Mouse (Mus musculus) heart, adult 11 months (tissue): ENCODE measurements at regions not wholly inside any gene's neighbourhood (a gene's known extent, or its start where the extent isn't known, plus 50 kb on each side); places are given as distances from the start of the nearest gene placed in this dataset.

Source experiments
- DNase-seq: peaks from one replicate; pipeline ENCODE4 v3.0.0; 2022

DNA sequence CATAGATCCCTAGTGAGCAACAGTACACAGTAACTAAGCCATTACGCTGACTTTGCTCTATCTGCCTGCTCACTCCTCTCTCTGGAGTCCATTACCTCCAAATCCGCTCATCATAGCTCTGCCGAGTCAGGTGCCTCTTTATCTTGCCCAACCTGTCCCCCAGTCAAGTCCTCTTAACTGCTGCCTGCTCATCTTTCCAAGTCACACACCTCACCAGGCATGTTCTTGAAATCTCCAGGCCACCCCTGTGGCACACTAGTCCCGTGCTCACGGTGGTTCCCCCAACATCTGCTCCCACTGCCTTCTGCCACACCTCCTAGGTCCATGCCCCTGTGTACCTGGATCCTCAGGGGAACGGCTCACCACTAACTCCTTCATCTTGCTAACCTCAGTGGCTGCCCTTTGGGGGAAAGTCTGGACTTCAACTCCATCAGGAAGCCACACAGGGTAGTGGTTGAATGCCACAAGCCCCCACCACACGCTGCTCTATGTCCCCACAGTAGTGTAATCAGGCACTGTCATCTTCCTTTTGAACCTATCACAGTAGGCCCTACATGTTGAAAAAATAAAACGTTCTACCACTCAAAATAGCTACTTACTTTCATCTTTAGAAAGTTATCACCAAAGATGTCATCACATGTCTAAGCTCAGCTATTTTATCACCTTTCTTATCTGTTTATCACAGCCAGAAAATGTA lies 126.3 kb upstream of the Klf14 start:
- DNase-seq = no peak

DNA sequence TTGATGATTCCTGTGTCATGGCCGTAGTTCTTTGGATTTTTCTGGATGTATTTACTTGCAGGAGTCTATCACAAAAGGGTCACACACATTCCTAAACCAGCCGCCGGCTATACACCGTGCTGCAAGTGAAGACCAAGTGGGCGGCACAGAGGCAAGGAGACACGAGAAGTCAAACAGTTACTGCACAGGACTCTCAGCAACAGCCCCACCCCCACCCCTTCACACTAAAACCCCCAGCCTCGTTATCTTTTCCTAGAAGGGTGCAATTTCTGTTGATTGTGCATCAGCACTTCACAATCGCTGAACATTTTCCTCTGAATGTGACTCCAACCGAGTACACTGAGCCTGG lies 126.9 kb upstream of the Klf14 start:
- no peak for DNase-seq

DNA sequence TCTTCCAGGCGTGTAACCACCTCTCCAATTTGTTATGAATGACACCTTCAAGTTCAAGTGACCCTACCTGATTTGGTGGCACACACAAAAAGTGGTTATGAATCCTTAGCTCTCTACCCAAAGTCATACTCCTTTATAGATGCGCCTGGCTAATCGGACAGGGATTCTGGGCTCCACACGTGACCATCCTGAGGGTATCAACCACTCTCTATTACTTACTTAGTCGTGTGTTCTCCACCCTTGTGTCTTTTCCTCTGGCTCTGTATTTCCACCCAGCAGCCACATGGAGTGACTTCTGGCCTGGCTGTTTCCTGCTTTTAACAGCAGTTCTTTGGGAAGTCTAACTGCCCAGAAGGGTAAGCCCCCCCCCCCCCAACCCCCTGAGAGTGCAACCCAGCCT lies 127.4 kb upstream of the Klf14 start:
- DNase-seq = no peak

DNA sequence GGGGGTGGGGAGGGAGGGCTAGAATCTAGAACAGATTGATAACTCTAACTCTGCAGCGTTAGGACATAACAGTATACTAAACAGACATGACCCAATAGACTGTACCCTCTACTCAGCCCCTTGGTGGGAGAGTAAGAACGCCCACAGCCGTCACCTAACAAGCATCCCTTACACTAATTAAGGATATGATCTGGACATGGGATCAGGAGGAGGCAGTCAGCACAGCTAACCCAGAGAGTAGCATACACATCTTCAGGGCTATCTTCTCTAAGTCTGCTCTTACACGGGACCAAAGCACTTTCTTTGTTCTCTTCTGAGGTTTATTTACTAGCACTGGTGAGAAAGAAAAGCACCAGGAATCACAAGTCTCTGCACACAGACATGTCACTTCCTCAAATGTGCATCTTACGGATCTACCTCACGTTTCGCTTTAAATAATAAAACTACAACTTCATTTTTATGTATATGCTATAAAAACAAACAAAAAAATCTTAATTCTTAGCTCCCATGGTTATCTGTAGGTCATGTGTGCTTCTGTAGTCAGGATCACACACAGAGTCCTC lies 128.0 kb upstream of the Klf14 start:
- DNase-seq = no peak

DNA sequence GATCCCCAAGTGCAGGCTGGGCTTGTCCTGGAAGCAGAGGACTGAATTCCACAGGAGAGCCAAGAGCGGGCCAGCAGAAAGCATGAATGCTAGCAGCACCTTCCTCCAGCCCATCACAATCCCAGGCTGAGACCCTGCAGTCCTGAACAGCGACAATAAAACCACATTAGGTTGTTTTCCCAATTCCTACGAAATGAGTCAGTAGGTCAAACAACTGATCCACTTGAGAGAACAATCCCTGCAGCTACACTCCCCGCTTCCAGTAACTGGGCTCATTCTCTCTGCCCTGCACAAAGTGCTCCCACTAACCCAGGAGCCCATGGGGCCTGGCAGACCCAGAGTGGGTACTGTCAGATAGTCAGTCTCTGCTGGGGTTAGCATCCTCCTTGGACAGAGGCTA lies 128.6 kb upstream of the Klf14 start:
- no peak for DNase-seq

DNA sequence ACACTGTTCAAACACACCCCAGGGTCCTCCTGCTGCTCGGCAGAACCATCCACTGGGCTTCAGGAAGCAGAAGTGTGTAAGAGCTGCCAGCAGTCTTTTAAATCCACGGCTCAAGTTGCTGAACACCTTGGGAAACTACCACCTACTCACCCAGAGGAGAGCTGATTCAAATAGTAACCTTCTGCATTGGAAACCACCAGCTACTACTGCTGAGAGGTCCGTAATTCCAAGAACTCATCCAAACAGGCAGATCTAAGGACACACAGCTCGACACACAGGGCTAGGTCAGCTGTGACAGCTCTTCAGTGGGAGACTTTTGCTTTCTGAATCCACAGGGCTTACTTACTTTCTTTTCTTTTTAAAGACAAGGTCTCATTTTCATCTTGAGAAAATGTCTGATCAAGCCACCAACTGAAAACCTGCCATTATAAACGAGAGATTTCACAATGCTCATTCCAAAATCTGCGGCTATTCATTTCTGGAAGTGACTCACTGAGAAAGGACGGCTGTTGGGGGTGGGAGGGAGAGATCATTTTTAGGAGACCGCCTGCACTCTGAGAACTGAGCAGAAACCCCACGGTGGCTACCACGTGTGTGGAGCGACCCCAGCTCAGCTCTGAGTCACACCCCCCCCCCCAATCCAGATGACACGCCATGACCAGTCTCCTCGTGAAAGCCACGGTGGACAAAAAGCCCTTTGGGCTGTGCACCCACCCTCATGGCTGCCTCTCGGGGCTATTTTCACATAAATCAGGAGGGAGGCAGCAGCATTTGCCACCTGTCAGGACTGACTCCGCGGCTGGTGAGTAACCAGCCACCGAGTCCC lies 129.5 kb upstream of the Klf14 start:
- DNase-seq = peak; percentile 95

DNA sequence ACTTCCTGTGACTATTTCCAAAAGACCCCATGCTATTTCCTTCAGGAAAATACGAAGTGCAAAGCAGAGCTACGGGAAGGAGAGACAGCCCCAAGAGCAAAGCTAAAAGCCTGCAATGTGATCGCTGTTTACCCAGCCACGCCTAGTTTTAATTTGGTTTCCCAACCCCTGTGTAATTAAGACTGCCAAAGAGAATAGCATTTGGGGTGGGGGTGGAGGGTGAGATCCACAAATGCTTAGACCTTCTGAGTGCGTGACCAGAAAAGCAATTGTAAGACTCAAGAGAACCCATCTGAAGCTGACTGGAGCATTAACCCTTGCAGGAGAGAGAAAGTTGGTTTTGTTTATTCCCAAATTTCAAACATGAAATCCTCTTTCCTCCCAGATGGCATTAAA lies 130.1 kb upstream of the Klf14 start:
- no peak for DNase-seq

DNA sequence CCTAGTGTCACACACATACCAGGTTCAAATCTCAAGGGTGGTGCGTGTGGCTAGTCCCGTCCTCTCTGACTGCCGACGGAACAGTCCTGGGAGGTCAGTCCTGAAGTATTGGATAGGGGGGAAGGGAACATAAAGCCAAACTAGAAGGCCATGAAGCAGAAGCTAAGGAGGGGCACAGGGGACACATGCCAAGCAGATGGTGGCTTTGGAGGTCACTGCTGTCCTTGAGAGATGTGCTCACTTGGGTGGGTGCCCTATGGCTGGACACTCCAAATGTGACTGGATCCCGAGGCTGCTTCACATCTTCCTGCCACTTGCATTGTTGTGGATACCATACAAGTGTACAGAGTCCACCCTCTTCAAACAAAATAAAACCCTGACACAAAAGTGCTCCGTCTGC lies 131.4 kb upstream of the Klf14 start:
- no peak for DNase-seq

DNA sequence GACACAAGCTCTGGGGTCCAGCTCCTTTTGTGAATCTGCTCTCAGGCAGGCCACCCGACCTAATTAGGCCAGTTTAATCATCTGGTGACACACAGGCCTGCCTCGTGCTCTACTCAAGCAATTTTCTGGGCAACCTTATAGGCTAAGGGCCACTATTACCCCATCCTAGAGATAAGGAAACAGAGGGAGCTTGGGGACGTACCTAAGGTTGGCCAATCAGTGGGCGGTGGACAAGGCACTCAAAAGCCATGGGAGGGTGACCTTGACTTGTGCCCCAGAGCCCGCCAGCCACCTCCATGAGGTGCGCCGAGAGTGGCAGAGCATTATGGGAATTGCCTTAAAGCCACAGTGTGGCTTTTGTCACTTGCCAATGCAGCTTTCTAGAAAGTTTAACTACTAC lies 131.9 kb upstream of the Klf14 start:
- DNase-seq = no peak

DNA sequence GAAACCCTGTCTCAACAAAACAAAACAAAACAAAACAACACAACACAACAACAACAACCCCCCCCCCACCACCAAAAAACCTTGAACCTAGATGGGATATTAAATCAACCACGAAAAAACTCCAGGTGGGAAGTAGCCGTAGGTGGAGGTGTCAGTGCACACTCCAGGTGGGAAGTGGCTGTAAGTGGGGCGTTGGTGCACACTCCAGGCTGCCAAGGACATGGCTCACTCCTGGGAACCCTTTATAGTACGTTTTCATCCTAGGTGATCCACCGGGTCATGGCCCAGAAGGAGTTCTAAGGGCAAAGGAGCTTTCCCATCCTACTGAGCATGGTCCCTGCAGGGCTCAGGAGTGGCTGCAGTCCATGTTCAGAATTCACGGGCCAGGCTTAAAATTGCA lies 133.4 kb upstream of the Klf14 start:
- DNase-seq = no peak

DNA sequence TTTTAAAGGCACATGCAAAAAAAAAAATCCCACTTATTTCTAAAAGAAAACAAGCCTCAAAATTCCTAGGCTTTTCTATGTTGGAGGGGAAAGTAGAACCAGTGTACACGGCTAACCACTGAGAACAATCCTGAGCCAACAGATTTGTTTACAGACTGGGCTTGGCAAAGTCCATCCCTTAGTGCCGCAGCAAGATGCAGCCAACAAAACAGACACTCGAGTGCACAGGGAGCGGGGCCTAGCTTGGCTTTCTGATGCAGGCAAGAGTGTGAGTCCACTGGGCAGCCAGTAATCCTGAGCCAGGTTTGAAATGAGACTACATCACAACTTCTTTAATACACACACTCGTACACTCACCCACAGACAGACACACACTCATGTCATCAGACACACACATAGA lies 133.9 kb upstream of the Klf14 start:
- peak; percentile 94 for DNase-seq

DNA sequence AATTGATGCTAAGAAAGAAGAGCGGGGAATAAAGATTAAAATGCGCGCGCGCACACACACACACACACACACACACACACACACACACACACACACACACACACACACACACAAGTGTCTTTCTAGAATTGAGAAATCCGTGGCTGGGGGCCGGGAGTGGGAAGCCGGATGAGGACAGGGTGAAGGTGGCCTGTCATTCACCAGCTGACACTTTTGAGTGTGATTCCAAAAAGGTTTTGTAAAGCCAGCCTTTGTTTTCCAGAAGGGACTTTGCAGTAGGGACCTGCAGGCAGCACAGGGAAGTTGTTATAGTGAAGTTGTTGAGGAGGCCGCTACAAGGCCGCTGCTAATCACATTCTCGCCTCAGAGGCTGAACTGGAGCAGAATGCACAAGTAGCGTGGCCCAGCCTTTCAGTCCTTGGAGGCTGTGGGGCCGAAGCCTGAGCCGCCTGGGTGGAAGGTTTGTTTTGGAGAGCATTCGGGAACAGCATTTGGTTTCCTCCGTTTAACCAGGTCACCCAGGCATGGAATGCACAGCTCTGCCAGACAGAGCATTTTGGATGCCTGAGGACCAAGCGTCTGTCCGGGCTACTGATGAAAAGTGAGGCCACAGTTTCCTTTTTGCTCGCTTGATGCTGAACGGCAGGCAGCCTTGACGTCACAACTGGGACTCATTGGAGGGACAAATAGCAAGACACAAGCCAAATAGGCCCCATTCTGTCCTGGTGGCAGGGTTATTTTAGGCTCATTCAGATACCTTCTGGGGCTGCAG lies 137.3 kb upstream of the Klf14 start:
- peak; percentile 98 for DNase-seq

DNA sequence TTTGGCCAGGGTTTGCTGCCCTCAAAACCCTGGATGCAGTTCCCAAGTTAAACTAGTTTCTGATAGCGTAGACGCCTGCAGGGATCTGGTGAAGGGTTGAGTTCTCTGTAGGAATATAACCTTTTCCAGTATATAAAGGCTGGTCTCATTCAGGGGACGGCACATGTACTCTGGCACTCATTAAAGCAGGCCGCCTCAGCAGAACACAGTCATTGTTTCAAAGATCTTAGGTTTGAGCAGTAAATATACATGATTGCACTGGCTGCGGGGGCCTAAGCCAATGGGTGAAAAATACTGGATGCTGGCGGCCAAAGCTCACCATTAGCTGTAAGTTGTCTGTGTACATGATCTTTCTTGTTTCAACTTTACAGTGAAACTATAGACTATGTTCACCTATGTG lies 137.9 kb upstream of the Klf14 start:
- no peak for DNase-seq

DNA sequence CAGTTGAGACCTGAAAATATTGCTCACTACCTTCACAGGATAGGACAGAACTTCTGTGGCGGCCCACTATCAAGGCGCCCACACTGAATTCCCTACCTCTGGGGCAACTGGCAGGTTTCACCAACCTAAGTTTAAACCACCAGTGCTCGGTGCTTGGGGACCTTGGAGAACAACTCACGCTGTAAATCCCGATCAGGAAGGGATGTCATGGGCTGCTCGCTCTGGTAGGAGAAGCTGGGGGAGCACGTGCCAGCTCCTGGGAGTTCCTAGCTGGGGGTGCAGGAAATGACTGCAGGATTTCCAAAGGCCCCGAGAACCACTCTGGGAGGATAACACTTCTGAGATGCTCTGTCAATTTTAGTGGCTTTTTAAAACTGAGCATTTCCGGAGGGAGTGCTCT lies 138.4 kb upstream of the Klf14 start:
- peak; percentile 92 for DNase-seq

DNA sequence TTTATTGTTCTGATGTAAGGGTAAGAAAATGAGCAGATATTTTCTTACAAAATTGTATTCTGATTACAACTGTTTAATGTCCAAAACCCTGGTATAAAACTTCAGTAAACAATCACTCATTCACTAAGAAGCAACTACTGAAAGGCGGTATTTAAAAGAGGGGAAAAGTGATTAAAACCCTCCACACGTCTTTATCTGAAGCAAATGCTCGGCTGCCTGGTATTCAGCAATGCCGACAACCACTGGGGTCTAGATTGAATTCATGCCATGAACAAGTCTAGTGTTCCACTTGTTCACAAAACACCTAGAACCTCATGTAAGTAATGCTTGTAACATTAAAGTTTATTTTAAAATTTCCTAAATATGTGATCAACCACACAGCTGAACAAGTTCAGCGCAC lies 139.2 kb upstream of the Klf14 start:
- DNase-seq = no peak

DNA sequence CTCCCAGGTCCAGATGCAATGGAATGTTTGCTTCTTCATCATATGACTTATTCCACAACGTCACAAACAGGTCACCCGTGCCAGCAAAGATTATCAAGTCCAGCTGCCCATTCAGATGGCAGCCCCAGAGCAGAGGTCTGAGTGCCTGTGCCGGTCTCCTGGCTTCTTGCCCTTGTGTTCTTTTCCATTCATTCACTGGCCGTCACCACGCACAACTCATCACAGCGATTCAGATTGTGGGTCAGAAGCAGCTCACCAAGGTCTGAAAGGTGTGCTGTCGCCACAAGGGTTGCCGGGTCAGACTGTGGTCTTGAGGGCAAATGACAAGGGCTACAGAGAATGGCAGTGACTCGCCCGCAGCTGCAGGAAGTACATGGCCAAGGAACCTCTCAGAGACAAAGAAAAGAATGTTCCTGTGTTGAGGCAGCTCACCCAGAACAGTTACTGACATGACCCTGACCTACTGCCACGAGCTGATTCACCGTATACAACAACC lies 141.3 kb upstream of the Klf14 start:
- DNase-seq = peak; percentile 97

DNA sequence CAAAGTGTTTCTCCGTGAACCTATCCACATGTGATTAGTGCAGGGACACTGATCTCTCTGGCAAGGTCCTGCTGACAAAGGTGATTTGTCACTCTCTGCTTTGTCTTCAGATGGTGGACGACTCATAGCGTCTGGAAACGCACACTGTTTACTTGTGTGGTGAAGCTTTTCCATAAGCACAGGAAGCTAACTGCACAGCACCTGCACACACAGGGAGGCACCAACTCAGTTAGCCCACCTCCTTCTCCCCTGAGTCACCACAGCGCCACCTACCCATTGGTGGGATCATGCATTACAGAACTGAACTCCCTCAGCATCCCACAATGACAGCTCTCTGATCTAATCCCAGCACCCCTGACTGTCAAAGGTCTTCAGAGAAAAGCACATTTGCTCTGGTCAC lies 141.9 kb upstream of the Klf14 start:
- DNase-seq = no peak

DNA sequence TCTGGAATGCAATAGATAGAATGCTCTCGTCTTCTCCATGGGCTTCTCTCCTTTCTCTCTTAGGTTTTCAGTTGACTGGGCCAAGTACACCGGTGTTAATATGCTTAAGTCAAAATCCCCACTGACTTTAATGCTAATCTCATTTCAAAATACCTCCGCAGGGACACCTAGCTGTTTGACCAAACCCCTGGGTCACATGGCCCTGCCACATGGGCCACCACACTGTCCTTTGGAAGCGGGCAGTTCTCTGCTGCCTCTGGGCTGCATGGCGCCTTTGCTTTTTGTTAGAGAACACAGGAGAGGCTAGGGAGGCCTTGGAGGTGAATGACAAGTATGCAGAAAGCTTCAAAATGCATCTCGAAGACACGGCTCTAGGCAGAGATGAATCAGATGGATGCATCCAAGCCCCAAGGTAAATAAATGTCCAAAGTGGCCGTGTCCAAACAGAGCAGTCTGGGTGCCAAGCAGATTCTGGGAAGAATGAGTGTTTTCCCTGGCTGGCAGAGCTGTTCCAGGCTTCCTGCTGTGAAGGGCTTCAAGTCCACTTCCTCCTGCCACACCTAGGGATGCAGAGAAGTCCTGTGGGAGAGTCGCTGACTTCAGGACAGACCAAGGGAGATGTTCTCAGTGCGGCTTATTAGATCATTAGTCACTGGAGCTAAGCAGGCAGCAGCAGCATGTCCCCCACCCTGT lies 147.4 kb upstream of the Klf14 start:
- DNase-seq = no peak

DNA sequence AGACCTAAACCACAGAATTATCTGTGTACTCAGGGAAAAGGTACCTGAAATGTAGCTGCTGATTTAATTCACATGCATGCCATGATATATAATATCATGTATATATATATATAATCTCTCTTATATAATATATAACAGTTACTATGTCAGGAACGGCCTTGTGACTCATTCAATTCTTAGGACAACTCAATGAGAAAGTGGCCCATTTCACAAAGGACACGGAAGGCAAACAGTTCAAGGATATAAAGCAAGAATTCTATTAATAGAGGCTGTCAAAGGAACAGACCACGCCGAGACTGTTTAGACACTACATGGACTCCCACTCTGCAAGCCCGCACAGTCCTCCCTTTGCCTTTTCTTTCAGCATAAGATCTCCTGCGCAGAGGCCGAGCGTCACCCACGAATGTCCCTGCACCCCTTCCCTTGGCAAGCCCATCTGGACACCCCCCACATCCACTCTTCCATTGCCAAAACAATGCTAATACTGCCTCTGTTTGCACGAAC lies 148.0 kb upstream of the Klf14 start:
- no peak for DNase-seq

DNA sequence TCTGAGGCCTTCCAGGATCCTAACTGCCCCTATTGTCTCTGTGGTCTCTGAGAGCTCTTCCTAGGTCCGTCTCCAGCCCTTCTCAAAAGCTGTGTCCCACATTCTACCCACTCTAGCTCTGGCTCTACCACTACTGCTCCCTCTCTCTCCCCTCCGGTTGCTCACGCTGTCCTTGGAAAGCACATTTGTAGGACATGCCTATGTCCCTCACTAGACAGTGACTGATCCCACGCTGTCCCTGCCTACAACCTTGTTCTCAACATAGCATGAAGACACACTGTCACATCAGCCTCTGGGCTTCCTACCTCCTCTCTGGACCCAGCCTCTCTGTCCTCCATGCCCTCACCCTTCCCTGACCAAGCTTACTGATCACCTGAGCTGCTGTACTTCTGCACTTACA lies 148.5 kb upstream of the Klf14 start:
- no peak for DNase-seq

DNA sequence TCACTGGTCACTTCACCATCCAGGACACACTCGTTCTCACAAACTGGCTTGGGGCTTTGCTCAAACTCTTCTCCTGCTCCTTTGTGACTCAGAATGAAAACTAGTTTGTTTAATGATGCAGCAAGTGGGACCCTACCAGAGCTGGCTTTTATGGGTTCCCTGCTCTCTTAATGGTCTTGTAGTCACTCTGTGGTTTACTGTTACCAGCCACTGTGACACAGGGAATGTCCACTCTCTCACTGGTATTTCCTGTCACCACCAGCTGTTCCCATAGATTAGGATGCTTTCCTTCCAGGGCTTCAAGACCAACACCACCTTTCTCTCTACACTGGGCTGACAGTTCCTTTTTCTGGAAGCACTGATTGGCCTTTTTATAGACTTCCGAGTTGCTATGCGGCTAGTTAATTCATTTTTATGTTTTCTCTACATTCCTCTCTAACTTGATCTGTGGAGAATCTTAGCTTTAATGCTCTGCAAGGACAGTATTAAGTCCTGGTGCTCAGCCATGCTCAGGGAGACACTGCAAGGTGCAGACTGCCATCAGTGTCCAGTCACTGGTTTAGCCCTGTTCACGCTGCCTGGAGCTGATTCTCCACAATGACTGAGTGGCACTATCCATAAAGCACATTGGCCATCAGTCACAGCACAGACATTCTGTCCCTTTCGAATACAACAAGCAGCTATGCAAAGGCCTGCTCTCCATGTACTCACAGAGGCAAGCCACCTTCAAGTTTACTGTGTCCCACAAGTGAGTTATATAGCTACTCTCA lies 149.2 kb upstream of the Klf14 start:
- DNase-seq = no peak

DNA sequence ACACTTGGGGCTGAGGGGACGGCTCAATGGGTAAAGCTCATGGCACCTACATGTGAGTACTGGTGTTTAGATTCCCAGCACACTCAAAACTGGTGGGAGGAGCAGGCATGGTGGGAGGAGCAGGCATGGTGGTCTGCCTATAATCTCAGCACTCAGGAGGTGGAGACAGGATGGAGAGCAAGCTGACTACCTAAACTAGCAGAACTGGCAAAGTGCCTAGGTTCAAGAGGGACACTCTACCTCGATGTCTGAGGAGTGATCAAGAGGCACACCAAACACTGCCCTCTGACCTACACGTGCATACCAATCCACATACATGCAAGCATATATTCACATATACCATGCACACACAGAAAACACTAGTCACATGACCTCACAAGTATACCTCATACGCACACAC lies 150.7 kb upstream of the Klf14 start:
- DNase-seq = no peak
